Mouse (Mus musculus) right cerebral cortex, postnatal 10 days (tissue): ENCODE data around the gene Bpifc.
"Not testable (repeated sequence)": the region's sequence is repeated elsewhere in the genome, so short reads cannot be mapped to it uniquely, and the experiment has no call there.

Experiments used
- DNase-seq, 2 experiments: peaks; one replicate each; pipeline ENCODE4 v3.0.0; 2021; ENCODE audit warnings: low spot score in 2 of 2

The Bpifc gene

DNA sequence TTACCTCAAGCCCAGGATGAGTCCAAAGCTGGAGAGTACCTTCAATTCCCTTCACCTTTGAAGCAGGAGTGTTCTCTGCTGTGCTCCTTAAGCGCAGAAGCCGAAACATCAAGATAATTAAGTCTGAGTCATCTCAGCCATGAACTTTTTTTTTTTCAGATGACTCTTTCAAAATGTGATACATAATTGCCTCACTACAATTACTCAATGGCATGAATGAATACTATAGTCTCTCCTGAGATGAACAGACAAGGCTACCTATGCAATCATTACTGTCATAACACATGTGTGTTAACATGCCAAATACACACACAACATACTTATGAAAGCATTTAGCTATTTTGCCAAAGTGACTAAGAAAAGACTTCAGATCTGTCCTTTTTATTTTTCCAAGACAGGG lies at the start of gene Bpifc:
Gene Bpifc, minus strand, starts transcription at position 115 of the 400 bp plus-strand sequence.
- no peak for DNase-seq

DNA sequence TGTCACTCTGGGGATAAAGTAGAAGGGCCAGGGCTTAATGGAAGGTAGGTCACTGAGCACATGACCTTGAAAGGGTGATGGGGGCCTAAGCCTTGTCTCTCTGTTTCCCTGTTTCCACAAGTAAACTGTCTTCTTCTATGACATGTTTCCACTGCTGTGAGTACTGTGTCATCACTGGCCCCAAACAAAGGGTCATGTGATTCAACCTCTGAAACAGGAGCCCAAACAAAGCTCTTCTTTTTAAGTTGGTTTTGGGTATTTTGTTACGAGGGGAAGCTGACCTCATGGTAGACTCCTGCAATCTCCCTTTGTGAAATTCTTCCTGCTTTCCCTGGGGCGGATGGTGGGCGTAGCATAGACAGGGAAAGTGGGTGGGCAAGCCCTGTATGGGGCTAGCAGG lies 48.6 kb upstream of the Bpifc start:
- DNase-seq = peak in 1 of 2 experiments; percentile 4

DNA sequence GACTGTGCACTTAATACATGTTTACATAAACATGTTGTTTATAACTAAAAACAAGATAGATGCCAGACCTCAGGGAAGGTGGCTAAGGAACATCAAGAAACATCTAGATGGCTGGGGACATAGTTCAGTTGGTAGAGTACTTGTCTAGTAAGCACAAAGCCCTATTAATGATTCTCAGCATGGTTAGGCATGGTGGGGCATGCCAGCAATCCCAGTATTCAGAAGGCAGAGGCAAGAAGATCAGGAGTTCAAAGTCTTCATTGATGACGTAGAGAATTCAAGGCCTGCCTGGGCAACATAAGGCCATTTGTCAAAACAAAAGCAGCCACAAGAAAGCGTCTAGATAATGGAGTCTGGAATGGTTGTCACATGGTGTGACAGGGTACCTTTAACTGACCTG lies 46.0 kb upstream of the Bpifc start:
- peak in 1 of 2 experiments; percentile 6 for DNase-seq

DNA sequence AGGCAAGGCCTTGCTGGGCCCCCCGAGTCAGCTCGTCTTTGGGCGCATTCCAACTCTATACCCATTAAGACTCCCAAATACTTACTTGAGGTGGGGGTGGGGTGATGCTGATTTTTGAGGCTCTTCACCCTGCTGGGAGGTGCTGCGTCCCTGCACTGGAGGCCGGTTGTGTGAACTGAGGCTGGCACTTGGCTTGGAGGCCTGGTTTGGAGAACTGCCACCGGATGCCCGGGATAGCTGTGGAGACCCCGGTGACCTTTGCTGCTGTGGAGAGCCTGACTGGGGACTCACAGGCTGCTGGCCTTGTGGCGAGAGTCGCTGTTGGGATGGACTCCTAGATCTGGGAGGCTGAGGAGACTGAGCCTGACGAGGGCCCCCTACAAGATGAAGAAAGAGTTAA lies 45.6 kb upstream of the Bpifc start:
- DNase-seq = peak in 1 of 2 experiments; percentile 25

DNA sequence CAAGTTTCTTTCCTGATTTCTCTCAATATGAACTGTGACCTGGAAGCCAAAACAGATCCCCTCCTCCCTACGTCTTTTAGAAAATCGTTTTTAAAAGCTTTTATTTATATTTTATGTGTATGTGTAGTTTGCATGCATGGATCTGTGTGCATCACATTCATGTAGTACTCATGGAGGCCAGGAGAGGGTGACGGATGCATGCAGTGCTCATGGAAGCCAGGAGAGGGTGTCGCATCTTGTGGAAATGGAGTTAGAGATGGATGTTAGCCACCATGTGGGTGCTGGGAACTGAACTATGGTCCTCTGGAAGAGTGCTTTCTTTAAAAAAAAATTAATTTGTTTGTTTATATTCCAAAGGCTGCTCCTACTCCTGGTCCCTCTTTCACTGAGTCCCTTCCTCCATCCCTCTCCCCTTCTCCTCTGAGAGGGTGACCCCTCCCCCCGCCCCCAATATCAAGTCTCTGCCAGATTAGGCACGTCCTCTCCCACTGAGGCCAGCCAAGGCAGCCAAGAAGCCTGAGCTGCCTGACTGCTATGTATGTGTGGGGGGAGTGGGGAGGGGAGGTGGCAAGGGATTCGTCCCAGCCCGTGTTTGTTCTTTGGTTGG lies 44.7 kb upstream of the Bpifc start:
- DNase-seq = peak; percentile 14 to 15

DNA sequence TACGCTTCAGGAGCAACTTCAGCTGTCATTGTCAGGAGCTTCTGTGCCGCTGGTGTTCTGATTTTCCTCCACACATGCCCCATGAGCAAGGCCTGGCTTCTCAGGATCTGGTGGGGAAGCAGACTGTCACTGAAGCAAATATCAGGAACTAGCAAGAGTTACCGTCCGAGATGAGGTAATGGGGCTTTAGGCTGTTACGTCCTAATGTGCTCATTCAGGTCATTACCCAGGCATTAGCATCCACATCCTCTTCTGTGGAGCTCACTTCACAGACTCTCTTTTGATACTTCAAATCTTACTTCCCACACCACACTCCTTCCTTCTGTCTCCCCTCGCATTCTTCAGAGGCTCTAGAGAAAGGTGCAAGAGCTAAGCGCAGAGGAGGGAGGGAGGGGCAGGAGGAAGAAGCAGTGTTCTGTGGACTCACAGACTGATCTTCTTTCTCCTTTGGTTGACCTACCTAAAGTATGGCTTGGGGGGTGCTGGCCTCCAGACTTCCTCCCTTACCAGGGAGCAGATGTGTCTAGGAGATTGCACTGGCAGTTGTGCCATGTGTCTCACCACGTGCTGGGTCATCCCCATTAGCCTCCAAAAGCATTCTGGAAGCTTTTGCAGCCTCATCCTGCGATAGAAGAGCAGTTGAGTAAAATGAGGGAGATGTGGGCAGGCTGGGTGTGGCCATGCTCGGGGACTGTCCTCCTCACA lies 41.3 kb upstream of the Bpifc start:
- DNase-seq = peak; percentile 14 to 18

DNA sequence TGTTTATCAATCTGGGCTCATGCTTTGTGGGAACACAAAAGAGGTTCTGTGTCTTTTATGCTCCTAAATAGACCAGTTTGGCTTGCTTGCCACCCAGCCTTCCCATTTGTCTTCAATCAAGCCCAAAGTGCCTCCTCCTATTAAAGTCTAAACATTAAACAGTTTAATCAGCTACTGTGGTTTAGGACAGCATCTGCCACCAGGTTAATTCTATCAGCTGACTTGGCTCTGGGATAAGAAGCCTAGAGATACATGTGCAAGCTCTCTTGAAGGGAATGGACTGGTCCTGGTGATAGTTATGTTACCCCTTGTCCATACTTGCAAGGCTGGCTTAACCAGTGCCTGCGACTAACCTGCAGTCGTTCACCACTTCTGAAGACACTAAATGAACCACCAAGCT lies 38.8 kb upstream of the Bpifc start:
- peak; percentile 8 to 16 for DNase-seq

DNA sequence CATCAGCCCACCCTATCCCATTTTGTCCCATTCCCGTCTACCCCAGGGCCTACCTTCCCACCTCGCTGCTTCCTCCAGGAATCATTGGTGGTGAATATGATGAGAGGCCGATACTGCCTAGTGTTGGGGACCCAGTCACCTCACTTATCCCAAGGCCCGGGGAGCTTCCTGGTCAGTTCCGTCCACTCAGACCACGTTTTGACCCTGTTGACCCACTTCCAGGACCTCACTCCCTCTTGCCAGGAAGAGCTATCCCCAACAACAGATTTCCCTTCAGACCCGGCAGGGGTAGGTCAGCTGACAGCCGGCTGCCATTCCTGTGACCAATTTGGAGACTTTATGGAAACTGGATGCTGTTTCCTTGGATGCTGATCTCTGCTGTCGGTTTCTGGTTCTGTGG lies 36.1 kb upstream of the Bpifc start:
- DNase-seq = peak; percentile 15 to 20

DNA sequence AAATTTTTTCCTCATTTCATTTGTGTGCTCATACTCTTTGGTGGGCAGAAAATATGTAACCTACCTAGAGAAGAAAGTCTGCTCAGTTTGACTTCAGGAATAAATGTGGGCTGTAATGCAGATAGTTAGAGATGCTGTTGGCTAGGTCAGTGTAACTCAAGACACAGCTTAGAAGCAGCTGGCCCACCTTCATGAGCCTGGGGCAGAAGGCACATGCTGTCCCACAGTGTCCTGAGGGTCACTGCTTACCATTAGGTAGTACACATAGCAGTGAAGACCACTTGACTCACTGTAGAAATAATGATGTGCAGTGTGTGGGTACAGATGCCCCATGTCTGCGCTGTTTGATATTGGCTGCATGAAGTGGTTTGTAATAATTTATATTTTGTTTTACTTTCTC lies 34.7 kb upstream of the Bpifc start:
- DNase-seq = peak in 1 of 2 experiments; percentile 16

DNA sequence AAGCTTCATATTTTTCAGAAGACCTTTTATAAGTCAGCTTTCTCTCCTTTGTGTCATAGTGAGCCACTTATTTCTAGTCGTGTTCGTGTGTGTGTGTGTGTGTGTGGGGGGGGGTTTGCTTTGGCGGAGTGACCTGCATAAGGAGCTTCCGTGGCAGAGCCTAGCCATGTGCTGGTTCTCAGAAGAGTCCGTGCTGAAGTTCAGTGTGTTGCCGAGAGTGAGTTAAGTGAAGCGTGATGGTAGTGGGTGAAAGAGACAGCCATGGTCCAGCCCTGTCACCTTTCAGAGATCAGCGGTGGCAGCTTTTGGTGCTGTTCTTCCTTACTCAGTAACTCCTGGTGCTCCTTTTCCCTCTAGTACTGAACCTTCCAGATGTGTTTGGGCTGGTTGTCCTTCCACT lies 32.4 kb upstream of the Bpifc start:
- no peak for DNase-seq

DNA sequence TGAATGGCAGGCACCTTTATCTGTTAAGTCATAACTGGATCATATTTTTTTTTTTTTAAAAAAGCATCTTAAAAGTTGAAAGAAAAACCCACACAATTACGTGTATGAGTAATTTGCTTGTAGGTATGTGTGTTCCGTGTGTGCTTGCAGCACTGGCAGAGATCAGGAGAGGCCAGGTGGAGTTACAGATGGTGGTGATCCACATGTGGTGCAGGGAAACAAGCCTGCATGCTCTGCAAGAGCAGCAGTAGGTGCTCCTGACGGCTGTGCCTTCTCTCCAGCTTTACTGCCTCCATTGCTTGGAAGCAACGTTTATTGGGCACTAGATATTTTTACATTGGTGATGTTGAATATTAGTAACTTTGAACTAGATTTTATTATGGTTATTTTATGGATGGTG lies 32.0 kb upstream of the Bpifc start:
- no peak for DNase-seq

DNA sequence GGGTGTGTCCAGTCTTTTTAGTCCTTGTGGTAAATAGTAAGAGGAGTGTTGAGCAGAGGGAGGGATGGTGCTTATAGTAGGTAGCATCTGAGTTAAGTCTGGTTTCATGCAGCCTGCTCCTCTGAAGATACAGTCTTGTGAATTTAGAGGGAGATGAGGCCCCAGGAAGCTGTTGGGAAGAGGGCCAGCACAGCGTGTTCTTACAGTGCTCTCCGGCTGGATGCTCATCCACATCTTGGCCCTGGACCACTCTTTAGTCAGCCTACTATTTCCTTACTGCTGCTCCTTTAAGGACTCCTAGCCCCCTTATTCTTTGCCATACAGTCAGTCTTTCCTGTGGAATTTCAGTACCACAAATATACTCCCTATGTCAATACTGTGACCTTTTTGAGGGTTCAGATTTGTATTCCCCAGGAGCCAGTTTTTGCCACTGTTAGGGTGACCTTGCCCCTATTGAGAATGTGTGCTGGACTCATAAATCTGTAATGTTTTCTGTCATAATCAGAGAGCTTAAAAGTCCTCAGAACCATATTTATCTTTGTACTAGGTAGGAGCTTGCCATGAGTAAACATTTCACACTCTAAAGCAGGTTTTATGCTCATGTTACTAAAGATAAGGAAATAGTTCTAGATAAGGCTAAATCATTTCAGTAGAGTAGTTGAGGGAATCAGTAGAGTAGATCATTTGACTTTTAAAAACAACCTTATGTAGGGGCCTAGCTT lies 22.5 kb upstream of the Bpifc start:
- DNase-seq = no peak

DNA sequence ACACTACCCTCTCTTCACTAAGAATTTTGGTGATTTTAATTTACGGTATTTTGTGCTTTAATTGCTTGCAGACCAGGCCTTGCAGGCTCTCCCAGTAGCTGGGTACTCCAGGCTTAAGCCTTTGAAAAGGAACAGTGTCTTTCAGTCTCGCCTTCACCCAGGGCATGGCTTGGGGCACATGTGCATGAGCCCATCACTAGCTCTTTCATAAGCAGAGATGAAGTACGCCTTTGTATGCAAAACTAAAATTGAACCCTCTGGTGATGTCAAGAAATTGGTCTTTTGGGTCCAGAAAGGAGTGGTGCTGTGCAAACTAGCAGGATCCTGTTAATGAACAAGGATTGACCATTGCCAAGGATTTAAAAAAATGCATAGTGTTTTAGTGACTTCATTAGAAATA lies 20.8 kb upstream of the Bpifc start:
- no peak for DNase-seq

DNA sequence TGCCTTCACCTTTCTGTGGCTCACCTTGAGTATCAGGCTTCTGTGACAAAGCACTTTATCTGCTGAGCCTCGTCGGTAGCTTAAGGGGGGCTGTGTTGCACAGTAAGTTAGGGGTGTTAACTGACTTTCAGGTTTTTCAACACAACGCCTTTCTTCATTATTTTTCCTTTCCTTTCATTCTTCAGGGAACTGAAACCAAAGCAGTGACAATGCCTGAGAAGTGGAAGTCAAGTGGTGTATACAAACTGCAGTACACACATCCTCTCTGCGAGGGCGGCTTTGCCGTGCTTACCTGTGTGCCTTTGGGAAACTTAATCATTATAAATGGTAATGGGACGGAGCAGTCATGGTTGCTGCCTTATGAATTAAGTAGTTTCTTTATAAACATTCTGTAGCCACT lies 19.0 kb upstream of the Bpifc start:
- DNase-seq = no peak

DNA sequence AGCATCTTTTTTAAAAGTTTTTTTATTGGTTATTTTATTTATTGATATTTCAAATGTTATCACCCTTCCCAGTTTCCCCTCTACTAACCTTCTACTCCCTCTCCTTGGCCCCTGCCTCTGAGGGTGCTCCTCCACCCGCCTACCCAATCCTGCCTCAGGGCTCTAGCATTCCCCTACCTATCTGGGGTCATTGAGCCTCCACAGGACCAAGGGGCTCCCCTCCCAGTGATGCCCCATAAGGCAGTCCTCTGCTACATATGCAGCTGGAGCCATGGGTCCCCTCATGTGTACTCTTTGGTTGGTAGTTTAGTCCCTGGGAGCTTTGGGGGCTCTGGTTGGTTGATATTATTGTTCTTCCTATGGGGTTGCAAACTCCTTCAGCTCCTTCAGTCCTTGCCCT lies 15.1 kb upstream of the Bpifc start:
- DNase-seq = not testable (repeated sequence)

DNA sequence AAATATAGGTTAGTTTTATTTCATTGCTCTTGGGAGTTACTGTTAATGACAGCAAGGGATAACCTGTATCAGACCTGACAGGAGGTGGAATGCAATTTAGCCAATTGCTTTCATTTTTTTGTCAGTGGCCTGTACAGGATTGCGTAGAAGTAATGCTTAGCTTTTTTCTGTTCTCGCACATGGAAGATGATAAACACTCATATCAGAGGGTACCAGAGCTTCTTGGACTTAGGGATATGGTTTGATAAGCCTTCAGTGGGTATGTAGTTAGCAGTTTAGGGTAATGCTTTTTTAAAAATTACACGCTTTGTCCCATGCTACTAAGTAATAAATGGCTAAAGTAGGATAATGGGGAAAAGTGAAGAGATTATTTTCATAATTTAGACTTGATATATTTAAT lies 14.7 kb upstream of the Bpifc start:
- DNase-seq = no peak

DNA sequence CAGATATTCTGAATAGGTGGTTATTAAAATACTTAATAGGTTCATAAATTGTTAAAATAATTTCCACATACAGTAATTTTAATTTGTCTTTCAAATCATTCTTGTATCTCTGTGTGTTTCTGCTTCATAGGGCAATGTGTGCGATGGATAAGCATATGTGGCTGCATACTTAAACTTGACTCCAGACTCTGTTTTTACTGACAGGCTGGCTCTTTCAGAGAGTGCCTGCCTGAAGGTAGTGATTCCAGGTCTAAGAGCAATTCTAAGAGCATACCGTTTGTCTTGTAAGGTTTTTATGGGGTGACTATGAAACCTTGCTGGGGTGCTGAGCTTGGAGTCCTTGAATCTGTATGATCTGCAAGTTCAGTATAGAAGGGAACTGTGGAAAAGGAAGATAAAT lies 14.2 kb upstream of the Bpifc start:
- no peak for DNase-seq

DNA sequence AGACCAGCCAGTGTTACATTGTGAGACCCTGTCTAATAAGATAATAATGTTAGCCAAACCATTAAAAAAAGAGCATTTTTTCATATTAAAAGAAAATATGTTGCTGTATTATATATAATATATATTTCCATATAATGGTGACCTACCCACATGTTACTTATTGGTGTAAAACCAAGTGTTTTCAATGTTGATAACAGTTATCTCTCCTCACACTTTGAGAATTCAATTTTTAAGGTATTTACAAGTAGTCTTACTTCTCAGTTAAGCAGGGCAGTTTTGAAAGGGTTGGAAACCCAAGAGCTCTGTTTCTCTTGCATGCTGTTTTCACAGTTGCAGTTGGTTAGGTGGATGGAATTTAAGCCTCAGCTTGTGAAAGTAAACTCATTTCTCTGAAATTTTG lies 11.5 kb upstream of the Bpifc start:
- no peak for DNase-seq

DNA sequence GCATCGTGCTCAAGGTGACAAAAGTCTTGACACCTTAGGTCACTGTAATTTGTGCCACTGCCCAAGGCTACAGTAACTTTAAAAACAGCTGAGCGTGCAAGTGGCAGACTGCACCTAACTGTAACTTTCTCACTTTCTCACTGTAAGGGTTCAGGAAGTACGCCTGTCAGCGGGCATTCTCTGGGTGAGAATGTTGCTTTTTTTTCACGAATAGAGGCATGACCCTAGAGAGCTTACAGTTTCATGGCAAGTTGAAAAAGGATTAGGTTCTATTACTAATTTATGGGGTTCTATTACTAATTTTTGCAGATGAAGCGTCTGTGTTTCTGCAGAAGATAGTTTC lies 10.8 kb upstream of the Bpifc start:
- no peak for DNase-seq

DNA sequence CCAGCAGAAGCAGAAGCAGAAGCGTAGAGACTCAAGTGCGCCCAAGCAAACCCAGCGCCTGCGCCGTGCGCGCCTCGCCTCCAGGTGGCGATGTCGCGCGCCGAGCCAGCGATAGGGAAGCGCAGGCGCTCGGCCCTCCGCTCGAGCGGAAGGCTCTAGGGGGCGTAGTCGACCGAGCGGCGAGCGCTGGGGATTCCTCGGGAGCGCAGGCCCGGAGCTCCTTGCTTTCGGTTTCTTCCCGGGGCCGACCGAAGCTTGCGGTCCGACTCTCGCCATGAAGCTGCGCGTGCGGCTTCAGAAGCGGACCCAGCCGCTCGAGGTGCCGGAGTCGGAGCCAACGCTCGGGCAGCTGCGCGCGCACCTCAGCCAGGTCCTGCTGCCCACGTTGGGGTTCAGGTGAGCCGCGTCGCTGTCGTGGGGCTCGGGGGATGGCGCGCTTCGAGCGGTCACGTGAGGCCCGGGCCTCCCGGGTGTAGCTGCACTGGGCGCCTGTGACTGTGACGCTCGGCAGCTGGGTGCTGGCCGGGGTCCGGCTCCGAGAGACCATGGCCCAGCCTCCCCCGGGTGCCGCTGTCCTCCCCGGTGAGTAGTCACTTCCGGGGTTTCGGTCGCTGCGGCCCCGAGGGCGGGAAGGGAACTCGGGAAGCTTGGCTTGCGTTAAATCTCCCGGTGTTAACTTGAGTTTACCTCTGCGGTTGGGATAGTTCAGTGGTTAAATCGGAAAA lies 10.2 kb upstream of the Bpifc start, which contains the start of gene Fbxo7:
Gene Fbxo7, plus strand, starts transcription at position 224 of the 725 bp plus-strand sequence.
- DNase-seq = peak; percentile 89 to 93

DNA sequence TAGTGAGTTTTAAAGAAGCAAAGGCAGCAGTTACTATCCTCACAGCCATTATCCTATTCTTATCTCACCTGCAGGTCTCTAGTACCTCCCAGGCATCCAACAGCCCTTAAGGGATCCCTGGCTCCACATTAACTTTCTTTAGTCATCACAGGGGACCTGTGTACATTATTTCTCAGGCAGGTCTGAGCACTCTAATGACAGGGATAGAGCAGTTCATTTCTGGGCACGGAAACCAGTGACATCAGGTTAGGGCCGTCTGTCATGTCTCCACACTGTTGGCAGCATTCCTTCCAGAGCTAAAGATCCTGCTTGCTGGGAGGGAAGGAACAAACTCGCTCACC lies 9.7 kb upstream of the Bpifc start:
- DNase-seq = no peak

DNA sequence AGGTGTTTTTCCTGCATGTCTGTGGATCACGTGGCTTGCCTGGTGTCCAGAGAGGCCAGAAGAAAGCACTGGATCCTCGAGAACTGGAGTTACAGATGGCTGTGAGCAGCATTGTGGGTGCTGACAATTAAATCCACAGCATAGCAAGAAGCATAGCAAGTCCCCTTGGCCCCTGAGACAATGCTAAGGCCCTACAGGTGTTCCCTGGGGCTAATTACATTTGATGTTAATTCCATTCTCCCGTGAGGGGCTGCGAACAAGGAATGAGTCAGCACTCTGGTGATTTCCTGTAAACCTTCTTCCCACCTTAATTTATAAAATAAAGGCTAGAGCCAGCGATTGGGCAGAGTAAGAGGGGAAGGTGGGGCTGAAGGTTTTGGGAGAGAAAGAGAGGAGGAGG lies 7.1 kb upstream of the Bpifc start:
- DNase-seq = no peak

DNA sequence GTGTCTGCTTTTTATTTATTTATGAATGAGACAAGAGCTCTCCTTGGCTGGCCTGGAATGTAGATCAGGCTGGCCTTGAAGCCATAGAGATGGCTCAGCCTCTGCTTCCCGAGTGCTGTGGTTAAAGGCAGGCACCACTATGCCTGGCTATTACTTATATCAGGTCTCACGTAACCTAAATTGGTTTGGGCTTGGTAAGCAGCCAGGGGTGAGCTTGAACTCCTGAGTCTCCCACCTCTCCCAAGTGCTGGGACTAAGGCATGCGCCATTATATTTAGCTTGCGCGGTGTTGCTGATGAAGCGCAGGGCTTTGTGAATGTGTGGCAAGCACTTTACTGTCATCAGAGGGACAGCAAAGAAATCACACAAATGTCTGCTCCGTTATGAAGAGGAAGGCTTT lies 6.1 kb upstream of the Bpifc start:
- DNase-seq = no peak
